8 mouse cellular contexts compared by ENCODE assay signal in the genomic region with DNA sequence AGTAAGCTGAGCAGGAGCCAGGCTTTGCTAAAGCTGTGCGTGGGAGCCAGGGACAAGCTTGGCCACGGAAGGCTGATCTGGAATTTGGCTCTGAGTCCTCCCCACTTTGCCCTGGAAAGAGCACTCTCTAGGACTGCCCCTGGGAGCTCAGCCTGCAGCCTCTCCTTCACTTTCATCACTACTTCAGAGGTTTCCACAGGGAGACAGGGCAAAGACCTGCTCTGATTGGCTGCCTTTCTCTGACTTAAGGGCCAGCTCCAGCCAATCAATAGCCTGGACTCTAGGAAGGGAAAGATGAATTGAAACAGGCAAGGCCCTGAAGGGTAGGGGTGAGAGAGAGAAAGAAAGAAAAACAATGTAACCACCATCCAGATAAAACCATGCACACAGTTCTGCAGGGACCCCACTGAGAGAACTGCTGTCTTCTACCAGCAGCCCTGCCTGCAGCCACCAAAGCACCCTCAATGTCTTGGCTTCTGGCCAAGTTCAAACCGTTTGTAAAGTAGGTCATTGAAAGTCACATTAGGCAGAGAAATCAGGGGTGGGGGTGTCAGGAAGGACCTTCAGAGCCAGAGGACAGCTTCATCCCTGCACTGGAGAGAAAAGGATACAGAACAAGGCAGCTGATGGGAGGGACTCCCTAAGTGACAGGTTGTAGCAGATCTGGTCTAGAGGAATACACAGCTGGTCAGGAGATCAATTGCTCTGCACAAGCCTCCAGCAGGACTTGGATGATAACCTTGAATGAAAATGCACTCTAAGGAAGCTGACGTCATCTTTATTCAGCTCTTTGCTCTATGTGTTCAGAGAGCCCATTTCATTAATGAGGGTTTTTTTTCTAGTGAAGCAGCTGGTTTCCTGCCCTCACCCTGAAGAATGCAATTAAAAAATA. TPM values are rescaled to one million over a fixed set of nuclear protein-coding genes. Genes with fewer than 3 reads are reported as not detected.
DNase-seq lines count a peak whose midpoint lies in the region; ATAC-seq and TF ChIP-seq lines count a peak whose summit lies in the region.

No protein-coding gene starts in this region.

- peaks cover 7% of the 10 kb centered on the region; the same call in 1 of the 2 replicates for H3K27me3 ChIP-seq in intestine, embryonic 16.5 days (replicated peaks; ENCODE audit: control insufficient read depth, insufficient read depth, low read length)
- 0 out of 2 replicates have a peak, but pooled peaks cover 5% of the 10 kb centered on the region for H3K27me3 ChIP-seq in limb, embryonic 15.5 days

- WGBS in lung, adult 2 months, result 18% methylated on average over 4 of the region's 4 CpGs
- whole genome bisulfite sequencing in intestine, embryonic 16.5 days, result 10% methylated on average over 4 of the region's 4 CpGs
- 9% methylated on average over 4 of the region's 4 CpGs for WGBS in limb, embryonic 15.5 days

- H3K4me1 ChIP-seq in lung, adult 2 months (ENCODE audit: control insufficient read depth, insufficient read depth, low read length), result no peaks in the 10 kb centered on the region
- no peaks in the 10 kb centered on the region for H3K4me1 ChIP-seq in intestine, embryonic 16.5 days (ENCODE audit: control insufficient read depth, insufficient read depth, low read length)
- H3K4me1 ChIP-seq in limb, embryonic 15.5 days, result peaks cover 22% of the 10 kb centered on the region

- H3K27ac ChIP-seq in intestine, embryonic 16.5 days (ENCODE audit: low read length), result no peak overlapping the region
- H3K27ac ChIP-seq in limb, embryonic 15.5 days, result peak overlapping the region; percentile 67

- peak overlapping the region; percentile 4; the same call in 1 of the 2 replicates for H3K9ac ChIP-seq in intestine, embryonic 16.5 days (ENCODE audit: low read depth, low read length)
- H3K9ac ChIP-seq in limb, embryonic 15.5 days, result no peak overlapping the region

- no peak overlapping the region for H3K4me2 ChIP-seq in intestine, embryonic 16.5 days (ENCODE audit: low read depth, low read length)
- H3K4me2 ChIP-seq in limb, embryonic 15.5 days, result peak overlapping the region; percentile 32

- no peak for TF ChIP-seq CTCF in lung, adult 2 months (IDR thresholded peaks at IDR 0.05; ENCODE audit: insufficient read depth, low read length)

- no peaks in the 10 kb centered on the region for H3K9me3 ChIP-seq in intestine, embryonic 16.5 days (ENCODE audit: control insufficient read depth, low read length)
- H3K9me3 ChIP-seq in limb, embryonic 15.5 days, result no peaks in the 10 kb centered on the region

- no peak overlapping the region for H3K4me3 ChIP-seq in lung, adult 2 months (replicated peaks; ENCODE audit: extremely low read depth, low read depth, low read length)
- no peak overlapping the region for H3K4me3 ChIP-seq in intestine, embryonic 16.5 days (ENCODE audit: low read length)
- H3K4me3 ChIP-seq in limb, embryonic 15.5 days, result no peak overlapping the region

- H3K36me3 ChIP-seq in intestine, embryonic 16.5 days (ENCODE audit: control insufficient read depth, insufficient read depth, low read length), result no peaks in the 10 kb centered on the region
- H3K36me3 ChIP-seq in limb, embryonic 15.5 days, result no peaks in the 10 kb centered on the region

- ATAC-seq in intestine, embryonic 16.5 days, result peak; percentile 64; the same call in 1 of the 2 replicates
- peak; percentile 66; the same call in 1 of the 2 replicates for ATAC-seq in limb, embryonic 15.5 days (ENCODE audit: insufficient number of reproducible peaks, low FRiP score, low TSS enrichment, low read depth)
- no peak for ATAC-seq in megakaryocyte-erythroid progenitor cell, adult 5-6 weeks (replicated peaks; ENCODE audit: low FRiP score, low TSS enrichment, poor library complexity, severe bottlenecking)

- DNase-seq in lung, adult 18-20 months, result peak; percentile 20 to 31
- no peak for DNase-seq in lung, adult 2 months
- peak; percentile 34 for DNase-seq in embryo, embryonic 9.5 days (ENCODE audit: extremely low spot score)
- DNase-seq in heart, adult 11 months, result peak; percentile 97
- DNase-seq in ovary, postnatal 14 days (ENCODE audit: low spot score), result peak; percentile 50

- no peak for TF ChIP-seq POLR2A in lung, adult 2 months (IDR thresholded peaks at IDR 0.05; ENCODE audit: borderline replicate concordance, extremely low read depth, low read depth, low read length)

RNA-seq across cellular contexts. Expression of a gene that starts 41.6 kb away (rescaled TPM):
- 16.7 and 19.8 TPM in 2 replicates for polyA plus RNA-seq in lung, adult 2 months (2012; rRNA removed)
- 5.0 and 5.3 TPM in 2 replicates for polyA plus RNA-seq in intestine, embryonic 16.5 days (2015; fragmentation: Nextera tagmentation; extraction: Ambion mirVana)
- polyA plus RNA-seq in limb, embryonic 15.5 days (2015; fragmentation: Nextera tagmentation; extraction: Ambion mirVana), result 5.4 and 6.4 TPM in 2 replicates
- total RNA-seq in megakaryocyte-erythroid progenitor cell, adult 5-6 weeks (2014; fragmentation: Nextera tagmentation), result 6.3 and 28.0 TPM in 2 replicates
- 5.0 and 23.3 TPM in 2 replicates for total RNA-seq in megakaryocyte-erythroid progenitor cell, adult 5-6 weeks (2017)
